Mouse (Mus musculus) kidney, postnatal 36 days (tissue): ENCODE measurements around the gene Ms4a8a.
"Not testable (repeated sequence)": the region's sequence is repeated elsewhere in the genome, so short reads cannot be mapped to it uniquely, and the experiment has no call there.

Source experiments
- DNase-seq, 2 experiments: peaks; one replicate each; pipeline ENCODE4 v3.0.0; 2021 to 2022; ENCODE audit warnings: mixed read lengths in 2 of 2

Ms4a8a gene

GRCm38 (mm10) chr19:11080934-11081333, at the start of gene Ms4a8a:
Ms4a8a (minus strand) TSS chr19:11081102.
- DNase-seq, result no peak

GRCm38 (mm10) chr19:11129702-11130101, 48.8 kb upstream of the Ms4a8a start:
- DNase-seq, result no peak

DNA sequence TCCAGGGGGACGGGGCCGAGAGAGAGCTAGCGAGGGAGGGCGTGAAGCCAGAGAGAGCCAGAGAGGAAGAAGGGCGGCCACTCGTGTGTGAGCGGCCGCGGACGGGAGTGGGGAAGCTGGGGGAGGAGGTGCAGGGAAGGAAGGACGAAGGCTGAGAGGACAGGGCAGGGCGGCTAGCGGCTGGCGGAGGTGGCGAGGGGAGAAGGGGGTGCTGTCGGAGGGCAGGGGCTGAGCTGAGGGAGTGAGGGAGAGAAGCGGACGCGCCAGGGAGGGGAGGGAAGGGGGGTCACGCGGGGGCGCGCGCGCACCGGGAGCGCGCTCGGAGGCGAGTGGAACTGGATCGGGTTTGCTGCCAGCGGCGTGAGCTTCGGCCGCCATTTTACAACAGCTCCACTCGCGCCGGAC, 40.1 kb upstream of the Ms4a8a start:
- peak; percentile 2 to 8 for DNase-seq

DNA sequence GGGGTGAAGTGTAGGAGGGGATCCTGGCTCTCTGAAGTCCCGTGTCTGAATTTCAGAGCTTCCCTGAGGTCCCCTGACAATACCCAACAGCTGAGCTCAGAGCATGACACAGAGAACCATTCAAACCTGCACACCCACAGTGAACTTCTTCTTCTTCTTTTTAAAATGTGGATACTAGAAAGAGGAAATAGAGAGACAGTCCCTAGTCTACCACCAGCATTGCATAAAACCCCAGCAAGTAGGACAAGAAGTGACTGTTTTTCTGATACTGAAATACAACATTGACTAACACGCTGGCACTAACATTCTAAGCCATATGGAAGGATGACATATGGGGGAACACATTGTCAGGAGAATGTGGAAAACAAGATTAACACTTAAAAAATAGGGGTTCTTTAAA, 38.4 kb upstream of the Ms4a8a start:
- DNase-seq, result no peak

DNA sequence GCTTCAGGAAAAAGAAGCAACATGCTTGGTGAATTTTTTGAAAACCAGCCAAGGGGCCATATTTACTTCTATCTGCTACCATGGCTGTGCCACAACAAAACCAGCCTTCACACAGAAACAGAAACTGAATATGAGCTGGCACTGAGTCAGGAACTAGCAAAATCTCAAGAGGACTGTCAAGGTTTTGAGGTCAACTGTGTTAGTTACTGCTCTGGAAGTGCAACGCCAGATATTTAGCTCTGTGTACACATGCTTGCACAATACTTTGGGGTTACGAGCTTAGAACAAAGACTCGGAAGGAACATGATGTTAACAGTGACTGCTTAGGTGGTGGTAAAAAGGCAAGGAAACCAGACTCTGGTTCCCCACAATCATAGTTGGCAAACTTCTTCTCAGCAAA, 26.8 kb upstream of the Ms4a8a start:
- no peak for DNase-seq

DNA sequence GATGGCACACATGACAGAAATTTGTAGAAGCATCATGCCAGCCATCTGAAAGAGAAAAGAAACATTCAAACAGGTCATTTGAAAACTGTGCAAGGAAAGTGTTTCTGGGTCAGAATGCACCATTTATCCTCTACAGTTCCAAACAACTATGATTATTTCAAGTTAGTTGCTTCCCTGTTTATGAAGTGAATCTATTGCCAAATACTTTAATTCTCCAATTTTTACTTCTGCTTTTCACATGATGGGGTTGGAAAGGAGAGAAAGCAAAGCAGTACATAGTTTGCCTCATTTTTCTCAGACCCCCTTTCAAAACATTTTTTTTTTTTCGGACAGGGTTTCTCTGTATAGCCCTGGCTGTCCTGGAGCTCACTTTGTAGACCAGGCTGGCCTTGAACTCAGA, 21.0 kb upstream of the Ms4a8a start:
- DNase-seq, result no peak

DNA sequence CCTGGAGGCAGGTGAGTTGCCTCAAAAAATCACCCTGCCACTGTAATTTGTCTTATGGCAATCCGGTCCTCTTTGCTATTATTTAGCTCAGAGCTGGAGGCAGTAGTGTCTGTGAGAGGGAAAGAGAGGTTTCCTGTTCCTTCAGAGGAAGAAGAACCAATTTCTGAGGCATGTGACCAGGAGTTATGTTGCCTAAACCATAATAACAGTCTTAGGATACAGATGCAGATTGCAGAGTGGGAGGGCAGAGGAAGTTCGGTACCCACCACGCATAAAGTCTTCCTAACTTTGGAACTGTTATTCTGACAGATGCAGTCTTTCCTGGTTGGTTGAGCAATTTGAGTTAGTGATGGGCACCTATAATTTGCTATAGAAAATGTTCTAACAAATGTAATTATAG, 17.5 kb upstream of the Ms4a8a start:
- no peak for DNase-seq

DNA sequence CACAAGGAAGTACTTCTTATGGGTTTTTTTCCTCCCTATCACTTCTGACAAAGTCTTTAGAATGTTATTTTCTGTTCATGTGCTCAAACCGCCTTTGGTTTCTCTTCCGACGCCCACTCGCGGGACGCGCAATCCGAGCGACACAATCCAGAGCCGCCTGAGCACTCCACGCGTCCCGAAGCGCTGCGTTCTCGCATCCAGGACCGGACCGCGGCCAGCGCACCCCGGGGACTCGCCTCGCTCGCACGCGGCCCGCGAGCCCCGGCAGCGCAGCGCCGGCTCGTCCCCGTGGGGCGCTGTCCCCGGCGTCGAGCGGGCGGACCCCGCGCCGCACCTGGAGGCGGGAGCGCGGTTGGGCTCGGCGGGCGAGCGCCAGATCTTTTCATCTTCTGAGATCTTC, 11.2 kb upstream of the Ms4a8a start:
- DNase-seq, result not testable (repeated sequence)

- DNase-seq, result no peak
Measured at GRCm38 (mm10) chr19:11070364-11070763, 10.5 kb downstream of the Ms4a8a start.

- no peak for DNase-seq
Measured at GRCm38 (mm10) chr19:11065202-11065875, 15.6 kb downstream of the Ms4a8a start.

DNA sequence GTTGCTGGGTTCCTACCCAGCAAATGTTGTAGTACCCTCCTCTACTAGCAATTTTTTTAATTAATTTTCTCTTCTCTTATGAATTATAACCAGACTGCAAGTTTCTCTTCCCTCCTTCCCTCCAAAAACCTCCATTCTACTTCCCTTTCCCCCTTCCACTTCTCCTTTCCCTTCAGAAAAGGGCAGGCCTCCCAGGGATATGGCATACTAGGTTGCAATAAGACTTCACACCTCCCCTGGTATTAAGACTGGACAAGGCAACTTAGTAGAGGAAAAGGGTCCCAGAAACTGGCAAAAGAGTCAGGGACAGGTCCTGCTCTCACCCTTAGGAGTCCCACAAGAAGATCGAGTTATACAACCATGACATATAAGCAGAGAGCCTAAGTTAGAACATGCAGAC, 20.0 kb downstream of the Ms4a8a start:
- no peak for DNase-seq

GRCm38 (mm10) chr19:11059967-11060366, 20.9 kb downstream of the Ms4a8a start:
- no peak for DNase-seq

DNA sequence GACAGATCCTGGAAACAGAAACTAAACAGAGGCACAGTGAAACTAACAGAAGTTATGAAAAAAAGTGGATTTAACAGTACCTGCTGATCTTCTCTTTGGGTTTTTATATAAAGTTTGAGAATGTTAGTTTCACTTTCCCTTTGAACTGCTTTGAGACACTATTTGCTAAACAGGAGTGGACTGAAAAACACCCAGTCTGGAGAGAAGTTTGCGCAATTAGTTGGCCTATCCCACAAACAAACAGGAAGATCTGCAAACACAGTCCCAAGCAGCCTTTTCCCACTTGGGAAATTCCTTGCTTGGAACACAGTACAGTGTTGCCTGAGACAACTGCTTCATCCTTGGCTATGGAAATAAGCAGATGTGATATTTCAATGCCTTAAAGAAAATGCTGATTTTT, 25.2 kb downstream of the Ms4a8a start:
- not testable (repeated sequence) for DNase-seq

- DNase-seq, result no peak
Measured at GRCm38 (mm10) chr19:11053277-11053676, 27.6 kb downstream of the Ms4a8a start.

- DNase-seq, result no peak
Measured at GRCm38 (mm10) chr19:11052877-11053276, 28.0 kb downstream of the Ms4a8a start.

DNA sequence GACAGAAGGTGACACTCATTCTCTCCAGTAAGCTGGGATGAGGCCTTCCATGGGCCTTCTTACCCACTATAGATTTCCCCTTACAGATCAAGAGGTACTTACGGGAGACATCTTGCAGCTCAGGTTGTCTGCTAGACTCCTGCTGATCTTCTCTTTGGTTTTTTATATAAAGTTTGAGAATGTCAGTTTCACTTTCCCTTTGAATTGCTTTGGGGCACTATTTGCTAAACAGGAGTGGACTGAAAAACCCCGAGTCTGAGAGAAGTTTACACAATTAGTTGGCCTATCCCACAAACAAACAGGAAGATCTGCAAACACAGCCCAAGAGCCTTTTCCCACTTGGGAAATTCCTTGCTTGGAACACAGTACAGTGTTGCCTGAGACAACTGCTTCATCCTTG, 30.6 kb downstream of the Ms4a8a start:
- DNase-seq, result no peak

DNA sequence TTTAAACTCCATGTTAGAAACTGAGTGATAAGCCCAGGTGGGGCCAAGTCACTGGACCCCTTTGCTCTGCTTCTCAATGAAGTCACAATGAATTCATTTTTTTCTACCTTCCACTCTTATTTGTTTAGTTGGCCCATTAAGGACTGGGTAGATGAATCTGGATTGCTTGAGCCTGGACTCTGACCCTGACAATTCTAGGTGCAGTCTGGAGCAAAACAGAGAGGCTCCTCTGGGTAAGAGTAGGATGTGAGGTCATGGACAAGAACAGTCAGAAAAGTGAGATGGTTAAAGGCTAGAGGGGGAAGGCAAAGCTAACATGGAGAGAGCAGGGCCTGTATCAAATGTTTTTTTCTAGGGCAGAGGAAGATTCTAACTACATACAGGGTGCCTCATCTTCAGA, 31.5 kb downstream of the Ms4a8a start:
- no peak for DNase-seq

DNA sequence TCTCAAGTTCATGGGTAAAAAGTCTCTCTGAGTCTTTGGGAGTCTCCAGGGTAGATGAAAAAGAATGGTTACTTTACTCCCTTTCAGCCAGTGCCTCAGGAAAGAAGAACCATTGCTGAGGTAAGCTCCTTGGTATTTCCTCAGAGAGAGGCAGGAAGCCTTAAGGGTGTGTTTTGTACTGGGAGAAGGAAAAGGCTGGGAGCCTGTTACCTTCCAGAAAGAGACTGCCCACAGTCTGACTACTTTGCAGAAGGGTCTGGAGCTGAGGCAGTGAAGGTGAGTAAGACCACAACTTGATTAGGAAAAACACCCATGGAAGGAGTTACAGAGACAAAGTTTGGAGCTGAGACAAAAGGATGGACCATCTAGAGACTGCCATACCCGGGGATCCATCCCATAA, 32.4 kb downstream of the Ms4a8a start:
- DNase-seq, result no peak

DNA sequence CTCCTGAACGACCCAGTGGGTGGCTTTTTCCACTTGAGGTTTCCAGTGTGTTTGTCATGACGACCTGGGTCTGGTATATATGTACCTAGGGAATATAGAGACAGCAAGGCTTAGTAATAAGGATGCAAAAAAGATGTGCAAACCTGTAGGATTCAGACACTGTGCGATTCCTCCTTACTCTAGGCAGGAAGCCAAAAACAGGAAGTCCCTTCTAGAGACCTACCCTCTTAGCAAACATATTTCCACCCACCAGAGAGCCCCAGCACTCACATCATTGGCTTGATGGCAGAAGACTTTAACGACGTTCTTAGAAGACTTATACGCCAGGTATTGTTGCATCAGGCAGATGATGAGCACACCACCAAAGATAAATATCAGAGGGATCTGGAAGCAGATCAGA, 32.9 kb downstream of the Ms4a8a start:
- no peak for DNase-seq

- DNase-seq, result peak; percentile 41 to 77
Measured at GRCm38 (mm10) chr19:11044996-11045711, 35.7 kb downstream of the Ms4a8a start.

- DNase-seq, result no peak
Measured at GRCm38 (mm10) chr19:11044671-11044995, 36.3 kb downstream of the Ms4a8a start.

- no peak for DNase-seq
Measured at GRCm38 (mm10) chr19:11037570-11037969, 43.3 kb downstream of the Ms4a8a start.

- DNase-seq, result no peak
Measured at GRCm38 (mm10) chr19:11022382-11022781, 58.5 kb downstream of the Ms4a8a start.

- no peak for DNase-seq
Measured at GRCm38 (mm10) chr19:11017891-11018290, 63.0 kb downstream of the Ms4a8a start, which contains the start of gene Ms4a18. Ms4a18 (minus strand) TSS chr19:11018031.
